Mouse (Mus musculus): ENCODE results near the gene Cnot3. TPM values are rescaled to one million over a fixed set of nuclear protein-coding genes. Genes with fewer than 3 reads are reported as not detected.
A peak's percentile ranks its signal among the peaks of the same experiment; 100 is the strongest.

Gene Cnot3
- polyA plus RNA-seq, 1 experiment from 2014 or later: 79.8 TPM

DNA sequence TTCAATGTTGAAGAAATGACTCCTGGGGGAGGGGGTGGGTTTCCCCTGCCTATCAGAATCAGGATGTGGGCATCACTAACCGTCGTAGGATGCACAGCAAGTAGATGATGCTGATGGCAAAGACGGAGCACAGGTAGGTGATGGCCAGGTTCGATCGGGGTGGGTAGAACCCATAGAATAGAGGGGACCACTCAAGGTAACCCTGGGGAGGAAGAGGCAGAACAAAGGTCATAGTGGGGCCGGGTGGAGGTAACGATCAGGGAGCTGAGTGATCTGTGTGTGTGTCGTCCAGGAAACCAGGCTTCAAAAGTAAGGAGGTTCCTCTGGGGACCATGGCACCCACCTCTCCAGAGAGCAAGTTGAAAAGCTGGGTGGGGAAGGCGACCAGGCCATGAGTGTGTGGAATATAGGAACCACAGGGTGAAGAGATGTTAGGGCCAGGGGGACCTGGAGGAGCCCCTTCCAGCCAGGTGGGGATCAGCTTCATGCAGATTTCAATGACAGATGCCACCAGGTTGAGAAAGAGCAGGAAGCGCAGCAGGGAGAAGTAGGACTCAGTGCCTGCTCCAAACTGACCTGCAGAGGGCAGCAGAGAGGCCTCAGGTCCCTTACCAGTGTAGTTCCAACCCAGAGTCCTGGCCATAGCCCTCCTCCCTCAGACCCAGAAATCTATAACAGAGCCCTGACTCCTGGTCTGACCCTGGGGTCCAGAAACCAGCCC is 29.6 kb downstream of the Cnot3 start:
- no peaks in the 10 kb centered on the region for H3K9me3 ChIP-seq (ENCODE audit: low read depth, low read length)
- no peak overlapping the region for H3K4me2 ChIP-seq
- peak; percentile 89 for TF ChIP-seq CTCF (IDR thresholded peaks at IDR 0.05; ENCODE audit: low read depth)
- no peaks in the 10 kb centered on the region for H3K4me1 ChIP-seq (ENCODE audit: insufficient read depth)
- 0 out of 2 replicates have a peak, but pooled peaks cover 3% of the 10 kb centered on the region for H3K36me3 ChIP-seq (ENCODE audit: insufficient read depth)
- ATAC-seq (ENCODE audit: insufficient read depth) (peak; percentile 85; the same call in 1 of the 2 replicates), DNase-seq (peak; percentile 92)
- 71% methylated on average over 10 of the region's 10 CpGs for WGBS
- no peaks in the 10 kb centered on the region for H3K27me3 ChIP-seq (ENCODE audit: insufficient read depth, low read length)
- no peak overlapping the region for H3K27ac ChIP-seq (ENCODE audit: low read depth)
- H3K9ac ChIP-seq: no peak overlapping the region; the same call in 1 of the 2 replicates
- no peak overlapping the region for H3K4me3 ChIP-seq (ENCODE audit: low read depth, low read length)

DNA sequence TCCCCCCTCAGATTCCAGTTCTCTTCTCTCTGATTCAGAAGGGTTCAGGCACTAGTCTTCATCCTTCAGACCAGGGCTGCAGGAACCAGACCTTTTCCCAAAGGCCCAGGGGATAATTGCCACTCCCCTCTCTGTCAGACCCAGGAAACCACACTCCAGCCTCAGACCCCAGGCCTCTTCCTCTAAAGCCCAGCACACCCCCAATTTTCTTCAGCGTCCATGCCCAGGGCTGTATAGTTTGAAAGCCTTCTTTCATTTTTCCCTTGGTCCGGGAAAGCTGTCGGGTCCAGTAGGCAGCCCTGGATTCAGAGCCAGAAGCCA is 30.1 kb downstream of the Cnot3 start:
- ATAC-seq (ENCODE audit: insufficient read depth) (no peak), DNase-seq (no peak)
- Histone ChIP-seq H3K9ac (no peak overlapping the region; the same call in 1 of the 2 replicates), H3K4me1 (ENCODE audit: insufficient read depth) (no peaks in the 10 kb centered on the region), H3K27ac (ENCODE audit: low read depth) (no peak overlapping the region), H3K36me3 (ENCODE audit: insufficient read depth) (0 out of 2 replicates have a peak, but pooled peaks cover 3% of the 10 kb centered on the region), H3K4me2 (no peak overlapping the region), H3K27me3 (ENCODE audit: insufficient read depth, low read length) (no peaks in the 10 kb centered on the region), H3K4me3 (ENCODE audit: low read depth, low read length) (no peak overlapping the region), H3K9me3 (ENCODE audit: low read depth, low read length) (no peaks in the 10 kb centered on the region)
- TF ChIP-seq CTCF (IDR thresholded peaks at IDR 0.05; ENCODE audit: low read depth): no peak
- 70% methylated on average over 3 of the region's 3 CpGs for WGBS

GRCm38 (mm10) chr7:3676371-3676770 is 31.3 kb downstream of the Cnot3 start:
- Histone ChIP-seq H3K4me3 (ENCODE audit: low read depth, low read length) (0 out of 2 replicates have a peak overlapping the region, but pooled peaks have one; percentile 19), H3K9ac (peak overlapping the region; percentile 9; the same call in 1 of the 2 replicates), H3K9me3 (ENCODE audit: low read depth, low read length) (no peaks in the 10 kb centered on the region), H3K27me3 (ENCODE audit: insufficient read depth, low read length) (no peaks in the 10 kb centered on the region), H3K4me2 (peak overlapping the region; percentile 36), H3K27ac (ENCODE audit: low read depth) (no peak overlapping the region), H3K36me3 (ENCODE audit: insufficient read depth) (0 out of 2 replicates have a peak, but pooled peaks cover 3% of the 10 kb centered on the region), H3K4me1 (ENCODE audit: insufficient read depth) (no peaks in the 10 kb centered on the region)
- no peak for TF ChIP-seq CTCF (IDR thresholded peaks at IDR 0.05; ENCODE audit: low read depth)
- DNase-seq (no peak), ATAC-seq (ENCODE audit: insufficient read depth) (no peak)
- 75% methylated on average over 12 of the region's 12 CpGs for WGBS

DNA sequence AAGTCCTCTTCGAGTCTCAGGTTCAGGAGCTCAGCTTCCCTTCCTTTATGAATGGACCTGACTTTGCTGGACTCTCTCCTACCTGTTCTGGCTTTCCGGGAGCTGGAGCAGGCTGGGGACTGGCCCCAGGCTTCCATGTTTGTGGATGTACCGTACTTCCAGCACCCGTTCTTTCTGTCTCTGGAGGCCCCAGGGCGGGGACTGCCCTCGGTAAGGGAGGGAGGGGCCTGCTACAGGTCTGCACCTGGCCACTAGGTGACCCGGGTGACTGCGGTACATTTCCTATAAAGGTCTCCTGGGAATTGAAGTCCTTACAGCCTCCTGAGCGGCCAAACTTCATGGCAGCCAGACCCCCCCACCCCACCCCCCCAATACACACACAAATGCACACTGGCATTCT is 32.3 kb downstream of the Cnot3 start, which contains the start of gene Tmc4:
Gene Tmc4 (minus strand): TSS at position 212 of the 400 bp plus-strand sequence.
- ATAC-seq (ENCODE audit: insufficient read depth) (peak; percentile 44), DNase-seq (peak; percentile 39)
- WGBS: 43% methylated on average over 9 of the region's 9 CpGs
- Histone ChIP-seq H3K9me3 (ENCODE audit: low read depth, low read length) (no peaks in the 10 kb centered on the region), H3K4me2 (peak within 1 kb of the TSS; percentile 36), H3K4me1 (ENCODE audit: insufficient read depth) (no peaks in the 10 kb centered on the region), H3K27ac (ENCODE audit: low read depth) (no peak within 1 kb of the TSS), H3K4me3 (ENCODE audit: low read depth, low read length) (peak within 1 kb of the TSS; percentile 19), H3K9ac (peak within 1 kb of the TSS; percentile 9; the same call in 1 of the 2 replicates), H3K27me3 (ENCODE audit: insufficient read depth, low read length) (no peaks in the 10 kb centered on the region), H3K36me3 (ENCODE audit: insufficient read depth) (0 out of 2 replicates have a peak, but pooled peaks cover 10% of the 10 kb centered on the region)
- TF ChIP-seq CTCF (IDR thresholded peaks at IDR 0.05; ENCODE audit: low read depth): peak; percentile 25

GRCm38 (mm10) chr7:3683908-3684550 is 39.0 kb downstream of the Cnot3 start:
- no peak for DNase-seq
- Histone ChIP-seq H3K4me3 (ENCODE audit: low read depth, low read length) (no peak overlapping the region), H3K27ac (ENCODE audit: low read depth) (no peak overlapping the region), H3K36me3 (ENCODE audit: insufficient read depth) (peaks cover 39% of the 10 kb centered on the region; the same call in 1 of the 2 replicates), H3K9ac (no peak overlapping the region), H3K9me3 (ENCODE audit: low read depth, low read length) (no peaks in the 10 kb centered on the region), H3K4me2 (no peak overlapping the region), H3K27me3 (ENCODE audit: insufficient read depth, low read length) (no peaks in the 10 kb centered on the region), H3K4me1 (ENCODE audit: insufficient read depth) (no peaks in the 10 kb centered on the region)
- WGBS: 74% methylated on average over 10 of the region's 10 CpGs
- no peak for TF ChIP-seq CTCF (IDR thresholded peaks at IDR 0.05; ENCODE audit: low read depth)
- no peak for ATAC-seq (ENCODE audit: insufficient read depth)

- ATAC-seq (ENCODE audit: insufficient read depth) (no peak), DNase-seq (no peak)
- Histone ChIP-seq H3K27ac (ENCODE audit: low read depth) (no peak overlapping the region), H3K4me3 (ENCODE audit: low read depth, low read length) (no peak overlapping the region), H3K27me3 (ENCODE audit: insufficient read depth, low read length) (no peaks in the 10 kb centered on the region), H3K36me3 (ENCODE audit: insufficient read depth) (peaks cover 36% of the 10 kb centered on the region; the same call in 1 of the 2 replicates), H3K9ac (no peak overlapping the region), H3K4me1 (ENCODE audit: insufficient read depth) (no peaks in the 10 kb centered on the region), H3K4me2 (no peak overlapping the region), H3K9me3 (ENCODE audit: low read depth, low read length) (no peaks in the 10 kb centered on the region)
- no peak for TF ChIP-seq CTCF (IDR thresholded peaks at IDR 0.05; ENCODE audit: low read depth)
- 87% methylated on average over 8 of the region's 8 CpGs for WGBS
Measured at GRCm38 (mm10) chr7:3684698-3685097, 39.6 kb downstream of the Cnot3 start.

All from lung, embryonic 14.5 days (tissue).